Mouse (Mus musculus): ENCODE measurements around the gene Epb41l3.

The Epb41l3 gene

GRCm38 (mm10) chr17:69237172-69237571 lies 161.7 kb downstream of the Epb41l3 start:
- no peak for DNase-seq (ENCODE audit: low read depth)

DNA sequence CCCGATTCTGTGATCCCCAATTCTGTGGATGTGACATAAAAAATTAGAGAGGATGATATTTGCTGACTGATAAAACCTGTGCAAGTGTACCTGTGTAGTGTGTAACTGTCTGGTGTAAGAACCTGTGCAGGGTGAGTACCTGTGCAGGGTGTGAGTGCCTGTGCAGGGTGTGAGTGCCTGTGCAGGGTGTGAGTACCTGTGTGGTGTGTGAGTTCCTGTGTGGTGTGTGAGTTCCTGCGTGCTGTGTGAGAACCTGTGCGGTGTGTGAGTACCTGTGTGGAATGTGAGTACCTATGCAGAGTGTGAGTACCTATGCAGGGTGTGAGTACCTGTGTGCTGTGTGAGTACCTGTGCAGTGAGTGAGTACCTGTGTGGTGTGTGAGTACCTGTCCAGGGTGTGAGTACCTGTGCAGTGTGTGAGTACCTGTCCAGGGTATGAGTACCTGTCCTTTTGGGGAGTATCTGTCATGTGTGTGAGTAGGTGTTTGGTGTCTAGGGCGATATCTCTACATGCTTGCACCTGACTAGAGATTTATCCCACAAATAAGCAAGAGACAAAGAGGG lies 163.4 kb downstream of the Epb41l3 start:
- no peak for DNase-seq (ENCODE audit: low read depth)

DNA sequence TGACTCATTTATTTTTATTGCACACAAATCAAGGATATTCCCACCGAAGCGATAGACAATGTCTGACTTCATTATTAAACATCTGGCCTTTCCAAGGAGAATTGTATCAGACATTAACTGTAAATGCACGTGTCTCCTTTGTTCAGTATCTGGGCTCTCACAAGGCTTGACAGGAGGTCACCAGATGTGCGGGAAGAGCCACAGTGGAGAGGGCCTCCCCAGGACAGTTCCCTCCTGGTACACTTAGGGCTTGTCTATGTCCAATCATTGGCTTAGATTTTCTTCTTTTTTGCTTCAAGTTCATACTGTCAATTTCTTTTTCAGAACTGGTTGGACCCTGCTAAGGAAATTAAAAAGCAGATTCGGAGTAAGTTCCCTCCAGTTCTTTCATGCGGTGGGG lies 163.9 kb downstream of the Epb41l3 start:
- no peak for DNase-seq (ENCODE audit: low read depth)

DNA sequence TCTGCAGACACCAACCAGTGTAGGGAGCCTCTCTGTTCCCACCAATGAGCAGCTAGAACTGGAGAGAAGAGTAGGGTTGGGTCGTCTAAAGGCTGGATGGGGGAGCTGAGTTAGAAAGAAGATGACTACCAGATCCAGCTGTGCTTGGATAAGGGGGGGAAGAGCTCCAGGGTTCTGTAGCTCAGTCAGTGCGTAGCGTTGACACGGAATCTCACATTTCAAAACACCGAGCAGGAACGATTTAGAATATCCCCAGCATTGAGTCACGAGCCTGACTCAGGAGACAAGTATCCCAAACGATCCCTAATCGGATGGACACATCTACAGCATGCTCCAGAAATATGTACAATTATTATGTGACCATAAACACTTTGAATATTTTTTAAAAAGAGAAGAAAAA lies 180.4 kb downstream of the Epb41l3 start:
- DNase-seq (ENCODE audit: low read depth), result no peak

GRCm38 (mm10) chr17:69256441-69256840 lies 181.0 kb downstream of the Epb41l3 start:
- DNase-seq (ENCODE audit: low read depth), result no peak

DNA sequence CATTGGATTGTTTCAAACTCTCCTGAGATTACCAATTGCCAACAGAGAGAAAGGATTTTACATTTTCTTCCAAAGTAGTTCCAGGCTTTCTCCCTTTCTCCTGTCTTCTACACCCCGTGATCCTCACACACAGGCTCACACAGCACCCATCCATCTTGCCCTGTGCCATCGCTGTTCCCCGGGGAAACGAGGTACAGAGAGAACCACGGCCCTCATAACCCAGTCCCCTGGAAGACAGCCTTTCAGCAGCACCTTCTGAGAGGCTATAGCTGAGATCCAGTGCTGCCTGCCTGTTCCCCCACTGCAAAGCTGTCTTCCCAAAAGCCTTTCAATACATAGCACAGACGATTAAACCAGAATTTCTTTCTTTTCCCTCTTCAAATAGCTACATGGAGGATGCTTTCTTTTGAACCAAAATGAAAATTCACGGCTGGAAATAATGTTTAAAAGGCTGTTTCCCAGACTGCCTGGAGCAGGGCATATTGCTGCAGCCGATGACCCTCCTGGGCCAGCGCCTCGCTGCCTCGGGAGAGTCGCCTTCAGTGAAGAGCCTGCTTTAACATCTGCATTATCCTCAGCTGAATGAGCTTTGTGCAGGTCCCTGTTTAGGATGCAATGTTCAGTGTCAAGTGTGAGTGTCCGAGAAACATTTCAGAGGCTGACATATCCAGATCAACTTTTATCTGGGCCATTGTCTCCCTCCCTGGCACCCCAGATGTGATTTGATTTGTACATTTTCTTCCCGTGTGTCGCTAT lies 188.5 kb downstream of the Epb41l3 start:
- DNase-seq (ENCODE audit: low read depth), result no peak

GRCm38 (mm10) chr17:69265171-69265570 lies 189.7 kb downstream of the Epb41l3 start:
- DNase-seq (ENCODE audit: low read depth), result no peak

GRCm38 (mm10) chr17:69265759-69266463 lies 190.4 kb downstream of the Epb41l3 start:
- no peak for DNase-seq (ENCODE audit: low read depth)

DNA sequence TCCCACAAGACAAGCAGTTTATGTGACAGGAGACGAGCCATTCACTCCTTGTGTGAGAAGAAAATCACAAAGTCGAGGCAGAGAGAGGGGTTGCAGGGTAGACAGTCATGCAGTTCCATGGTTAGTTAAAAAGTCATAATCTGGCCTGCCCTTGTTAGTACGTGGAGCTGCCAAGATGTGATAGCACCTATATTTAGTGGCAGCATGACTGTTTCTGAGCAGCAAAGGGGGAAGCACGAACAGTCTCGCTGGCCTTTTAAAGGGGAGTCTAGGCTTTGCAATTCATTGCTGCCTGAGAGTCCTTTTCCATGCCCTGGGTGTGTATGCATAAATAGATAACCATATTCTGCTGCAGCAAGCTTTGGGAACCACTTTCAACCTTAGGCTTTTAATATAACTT lies 191.5 kb downstream of the Epb41l3 start:
- no peak for DNase-seq (ENCODE audit: low read depth)

DNA sequence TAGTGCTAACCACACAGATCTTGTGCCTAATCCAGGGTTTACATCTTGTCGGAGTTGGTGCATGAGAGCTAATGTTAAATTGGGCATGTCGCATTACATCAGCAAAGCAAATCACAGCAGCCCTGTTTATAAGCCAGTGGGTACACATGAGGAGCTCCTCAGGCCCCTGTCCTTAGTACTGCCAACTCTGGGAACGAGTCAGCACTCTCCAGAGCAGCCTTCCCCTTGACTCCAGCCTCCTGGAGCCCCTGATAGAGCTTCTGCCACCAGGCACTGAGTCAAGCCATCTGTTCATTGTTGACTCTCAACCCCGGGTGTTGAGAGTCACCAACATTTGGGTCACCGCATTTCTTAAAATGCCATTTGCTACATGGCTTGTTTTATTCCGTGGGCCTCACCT lies 192.0 kb downstream of the Epb41l3 start:
- DNase-seq (ENCODE audit: low read depth), result no peak

GRCm38 (mm10) chr17:69277362-69277761 lies 201.9 kb downstream of the Epb41l3 start:
- DNase-seq (ENCODE audit: low read depth), result no peak

GRCm38 (mm10) chr17:69284511-69284910 lies 209.0 kb downstream of the Epb41l3 start:
- no peak for DNase-seq (ENCODE audit: low read depth)

- no peak for DNase-seq (ENCODE audit: low read depth)
These were observed 212.6 kb downstream of the Epb41l3 start for GRCm38 (mm10) chr17:69288130-69288529.

GRCm38 (mm10) chr17:69290272-69290671 lies 214.8 kb downstream of the Epb41l3 start:
- no peak for DNase-seq (ENCODE audit: low read depth)

- DNase-seq (ENCODE audit: low read depth), result no peak
These were observed 226.1 kb downstream of the Epb41l3 start for GRCm38 (mm10) chr17:69301552-69301951.

DNA sequence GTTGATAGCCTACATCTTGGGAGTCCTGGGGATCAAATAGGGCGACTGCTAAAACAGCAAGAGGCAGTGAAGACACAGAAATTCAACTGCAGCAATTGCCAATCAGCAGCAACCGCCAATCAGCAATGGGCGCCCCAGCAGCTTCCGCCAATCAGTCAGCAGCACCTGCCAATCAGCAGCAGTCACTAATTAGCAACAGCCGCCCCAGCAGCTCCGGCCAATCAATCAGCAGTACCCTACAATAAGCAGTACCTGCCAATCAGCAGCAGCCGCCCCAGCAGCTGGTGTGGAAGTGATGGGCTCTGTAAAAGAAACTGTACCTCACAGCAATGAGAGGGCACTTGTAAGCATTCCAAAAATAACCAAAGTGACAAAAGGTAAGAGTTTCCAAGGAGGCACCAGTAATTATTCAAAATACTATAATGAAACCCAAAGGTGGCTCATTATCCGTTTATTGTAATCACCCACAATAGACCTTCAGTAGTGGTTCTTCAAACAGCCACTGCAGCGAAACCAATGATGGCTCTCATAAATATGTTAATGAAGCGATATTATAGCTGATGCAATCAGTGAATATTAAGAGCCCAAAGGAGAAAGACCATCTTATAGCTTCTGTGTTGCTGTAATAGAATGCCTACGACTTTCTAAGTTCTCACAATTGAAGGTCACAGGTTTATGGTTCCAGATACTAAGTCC lies 228.2 kb downstream of the Epb41l3 start:
- DNase-seq (ENCODE audit: low read depth), result no peak

DNA sequence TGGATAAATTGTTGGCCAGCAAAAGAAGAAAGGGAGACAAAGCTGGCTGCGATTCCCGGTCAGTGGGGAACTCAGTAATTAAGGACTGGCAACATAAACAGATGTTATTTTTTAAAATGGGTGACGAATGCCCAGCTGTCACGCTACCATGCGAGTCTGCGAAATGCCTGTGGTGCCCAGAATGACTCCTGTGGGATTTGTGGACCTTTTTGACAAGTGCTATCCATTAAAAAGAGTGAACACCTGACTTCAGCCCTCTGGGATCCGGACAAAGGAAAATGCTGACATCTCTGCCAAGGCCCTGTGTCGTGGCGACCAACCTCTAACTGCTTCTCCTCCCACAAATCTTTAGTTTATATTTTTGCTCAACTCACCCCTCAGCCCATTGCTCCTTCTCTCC lies 232.2 kb downstream of the Epb41l3 start:
- DNase-seq (ENCODE audit: low read depth), result no peak

DNA sequence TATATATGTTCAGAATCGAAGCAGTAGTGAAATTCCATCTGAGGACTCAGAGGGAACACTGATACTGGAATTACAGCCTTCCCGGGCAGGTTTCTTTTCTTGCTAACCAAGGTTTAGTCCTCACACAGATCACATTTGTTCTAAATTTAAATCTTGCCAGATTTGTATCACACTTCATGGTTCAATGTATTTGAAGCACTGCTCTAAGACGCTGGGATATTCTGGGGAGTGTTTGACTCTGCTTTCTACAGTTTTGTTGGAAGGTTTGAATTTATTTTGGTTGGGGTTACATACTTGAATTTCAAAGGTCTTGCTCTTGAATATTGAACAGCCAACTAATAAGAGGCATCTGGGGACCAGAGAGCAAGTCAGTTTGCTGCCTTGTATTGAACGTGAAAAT lies 234.4 kb downstream of the Epb41l3 start:
- DNase-seq (ENCODE audit: low read depth), result no peak

DNA sequence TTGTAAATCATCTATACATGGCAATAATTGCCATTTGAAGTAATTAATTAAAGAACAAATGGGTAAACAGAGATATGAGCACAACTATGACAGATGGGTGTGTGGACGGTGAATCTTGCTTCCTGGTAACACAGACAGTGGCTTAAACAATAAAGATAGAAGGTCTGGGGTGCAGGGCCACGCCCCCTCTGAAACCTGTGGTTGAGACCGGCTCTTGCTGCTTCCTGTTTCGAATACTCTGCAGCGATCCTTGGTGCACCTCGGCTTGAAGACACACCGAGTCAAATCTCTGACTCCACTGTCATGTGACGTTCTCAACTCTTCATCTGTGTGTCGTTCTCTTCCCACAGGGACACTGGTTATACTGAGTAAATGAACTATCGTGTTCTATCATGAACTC lies 245.0 kb downstream of the Epb41l3 start:
- no peak for DNase-seq (ENCODE audit: low read depth)

- no peak for DNase-seq (ENCODE audit: low read depth)
These were observed 247.2 kb downstream of the Epb41l3 start for GRCm38 (mm10) chr17:69322721-69323120.

All from naive thymus-derived CD4-positive, alpha-beta T cell, adult 2 months (primary cell).